Mouse (Mus musculus) CH12.LX (cell line): ENCODE data around the gene Gstm5. TPM values are rescaled to one million over a fixed set of nuclear protein-coding genes. Genes with fewer than 3 reads are reported as not detected.
A peak's percentile ranks its signal among the peaks of the same experiment; 100 is the strongest.
"Not testable (repeated sequence)": the region's sequence is repeated elsewhere in the genome, so short reads cannot be mapped to it uniquely, and the experiment has no call there.

Experiments used
- DNase-seq: peaks from one replicate; pipeline ENCODE4 v3.0.0-alpha.2; 2013; ENCODE audit errors: extremely low read depth
- H3K27ac ChIP-seq: 2 replicates; pipeline ENCODE4 v1.5.1; 2012; ENCODE audit warnings: low read depth, mild to moderate bottlenecking, control low read depth, moderate library complexity; ENCODE audit not compliant: insufficient read depth
- H3K27me3 ChIP-seq: replicated peaks from 2 replicates; pipeline ENCODE3; 2012; ENCODE audit warnings: inconsistent platforms
- H3K36me3 ChIP-seq, 2 experiments: replicated peaks in 1 of 2; 2 replicates each; pipeline versions ENCODE3 to v1.6.1; 2012; ENCODE audit warnings: inconsistent platforms in 1 of 2, low read length in 1 of 2, mild to moderate bottlenecking in 1 of 2, mixed read lengths in 1 of 2, moderate library complexity in 1 of 2; ENCODE audit not compliant: control insufficient read depth in 1 of 2, insufficient read depth in 1 of 2
- H3K4me1 ChIP-seq, 2 experiments: 2 replicates each; pipeline ENCODE4 v1.6.1; 2012; ENCODE audit warnings: inconsistent platforms in 1 of 2, moderate library complexity in 1 of 2; ENCODE audit not compliant: insufficient read depth in 2 of 2, control insufficient read depth in 1 of 2
- H3K4me2 ChIP-seq: 2 replicates; pipeline ENCODE4 v1.6.1; 2012; ENCODE audit warnings: low read depth, mild to moderate bottlenecking, control low read depth; ENCODE audit not compliant: poor library complexity, insufficient read depth, severe bottlenecking
- H3K4me3 ChIP-seq, 3 experiments: fragments of 150-350 bp in 1 of 3; sonication (generic) in 1 of 3; replicated peaks in 1 of 3; 2 replicates each; pipeline versions ENCODE3 to v1.5.1; 2011 to 2012; ENCODE audit warnings: low read depth in 2 of 3, low read length in 2 of 3, mild to moderate bottlenecking in 2 of 3, moderate library complexity in 2 of 3, control low read depth in 1 of 3, improper control_type of control experiment in 1 of 3, inconsistent platforms in 1 of 3, mixed read lengths in 1 of 3; ENCODE audit not compliant: poor library complexity in 1 of 3
- H3K79me2 ChIP-seq: replicated peaks from 2 replicates; pipeline ENCODE4 v1.6.1; 2012; ENCODE audit warnings: mild to moderate bottlenecking, moderate library complexity; ENCODE audit not compliant: control insufficient read depth, poor library complexity, insufficient read depth, severe bottlenecking; ENCODE audit errors: extremely low read depth
- H3K9ac ChIP-seq: 2 replicates; pipeline ENCODE4 v1.6.1; 2012; ENCODE audit warnings: low read depth, mild to moderate bottlenecking, control low read depth, moderate library complexity; ENCODE audit not compliant: insufficient read depth
- H3K9me3 ChIP-seq: replicated peaks from 2 replicates; pipeline ENCODE3; 2012; ENCODE audit warnings: low read length, inconsistent platforms, mixed read lengths
- BHLHE40 ChIP-seq: IDR thresholded peaks from 2 replicates; pipeline ENCODE4 v1.6.1; 2011; ENCODE audit warnings: mild to moderate bottlenecking, low read depth, low read length, improper control_type of control experiment
- CHD2 ChIP-seq: IDR thresholded peaks from 2 replicates; pipeline ENCODE4 v1.6.1; 2011; ENCODE audit warnings: low read length, improper control_type of control experiment
- CTCF ChIP-seq, 2 experiments: IDR thresholded peaks in 1 of 2; conservative IDR thresholded peaks in 1 of 2; 2 replicates each; pipeline ENCODE4 v1.5.1; 2011 to 2012; ENCODE audit warnings: low read depth in 2 of 2, low read length in 2 of 2, improper control_type of control experiment in 1 of 2, inconsistent platforms in 1 of 2, mild to moderate bottlenecking in 1 of 2, moderate library complexity in 1 of 2
- E2F4 ChIP-seq: IDR thresholded peaks from 2 replicates; pipeline ENCODE4 v1.6.1; 2011; ENCODE audit warnings: low read depth, low read length, improper control_type of control experiment; ENCODE audit not compliant: insufficient replicate concordance
- ELF1 ChIP-seq: IDR thresholded peaks from 2 replicates; pipeline ENCODE4 v1.6.1; 2014; ENCODE audit warnings: low read depth, mild to moderate bottlenecking, inconsistent platforms, low read length, improper control_type of control experiment
- ETS1 ChIP-seq: conservative IDR thresholded peaks from 2 replicates; pipeline ENCODE4 v1.6.1; 2012; ENCODE audit warnings: low read depth, mild to moderate bottlenecking, inconsistent platforms, low read length, improper control_type of control experiment, moderate library complexity
- HCFC1 ChIP-seq: IDR thresholded peaks from 2 replicates; pipeline ENCODE4 v1.6.1; 2012; ENCODE audit warnings: low read depth, mild to moderate bottlenecking, inconsistent platforms, low read length, improper control_type of control experiment
- JUN ChIP-seq: IDR thresholded peaks from 2 replicates; pipeline ENCODE4 v1.6.1; 2011; ENCODE audit warnings: low read depth, mild to moderate bottlenecking, low read length, improper control_type of control experiment, moderate library complexity; ENCODE audit not compliant: insufficient read depth
- KAT2A ChIP-seq: IDR thresholded peaks from 2 replicates; pipeline ENCODE4 v1.6.1; 2012; ENCODE audit warnings: low read length, improper control_type of control experiment, inconsistent platforms; ENCODE audit not compliant: insufficient replicate concordance
- MAFK ChIP-seq: IDR thresholded peaks from 2 replicates; pipeline ENCODE4 v1.6.1; 2011; ENCODE audit warnings: low read length, improper control_type of control experiment; ENCODE audit not compliant: insufficient replicate concordance
- MAX ChIP-seq: IDR thresholded peaks from 2 replicates; pipeline ENCODE4 v1.6.1; 2011; ENCODE audit warnings: low read length, improper control_type of control experiment
- MAZ ChIP-seq: IDR thresholded peaks from 2 replicates; pipeline ENCODE4 v1.6.1; 2012; ENCODE audit warnings: low read depth, mild to moderate bottlenecking, inconsistent platforms, low read length, improper control_type of control experiment, moderate library complexity
- MEF2A ChIP-seq: IDR thresholded peaks from 2 replicates; pipeline ENCODE4 v1.6.1; 2014; ENCODE audit warnings: low read depth, mild to moderate bottlenecking, inconsistent platforms, low read length, improper control_type of control experiment, borderline replicate concordance
- NELFE ChIP-seq: IDR thresholded peaks from 2 replicates; pipeline ENCODE4 v1.6.1; 2011; ENCODE audit warnings: low read depth, low read length, improper control_type of control experiment
- NRF1 ChIP-seq: IDR thresholded peaks from 2 replicates; pipeline ENCODE4 v1.6.1; 2014; ENCODE audit warnings: low read depth, mild to moderate bottlenecking, inconsistent platforms, low read length, improper control_type of control experiment, moderate library complexity
- PAX5 ChIP-seq: IDR thresholded peaks from 2 replicates; pipeline ENCODE4 v1.6.1; 2012; ENCODE audit warnings: low read length, inconsistent platforms, mixed read lengths
- RAD21 ChIP-seq: IDR thresholded peaks from 2 replicates; pipeline ENCODE4 v1.6.1; 2011; ENCODE audit warnings: low read depth, mild to moderate bottlenecking, low read length, improper control_type of control experiment, moderate library complexity
- SIN3A ChIP-seq: IDR thresholded peaks from 2 replicates; pipeline ENCODE4 v1.6.1; 2012; ENCODE audit warnings: low read length, improper control_type of control experiment, inconsistent platforms
- SMC3 ChIP-seq: IDR thresholded peaks from 2 replicates; pipeline ENCODE4 v1.6.1; 2011; ENCODE audit warnings: low read depth, low read length, improper control_type of control experiment
- TBP ChIP-seq: conservative IDR thresholded peaks from 2 replicates; pipeline ENCODE4 v1.6.1; 2011; ENCODE audit warnings: low read depth, low read length, improper control_type of control experiment
- TCF12 ChIP-seq: IDR thresholded peaks from 2 replicates; pipeline ENCODE4 v1.6.1; 2014; ENCODE audit warnings: low read depth, mild to moderate bottlenecking, inconsistent platforms, low read length, improper control_type of control experiment
- USF1 ChIP-seq: IDR thresholded peaks from 2 replicates; pipeline ENCODE4 v1.6.1; 2014; ENCODE audit warnings: low read depth, mild to moderate bottlenecking, inconsistent platforms, low read length, improper control_type of control experiment
- dilution Hi-C: fragments of 300-500 bp; cut with MboI; formaldehyde crosslinking; loops from 2 replicates; pipeline ENCODE4 v1.14.3; 2020; ENCODE audit warnings: low sequenced_read_pairs; ENCODE audit not compliant: extremely low pct_unique_long_range_greater_than_20kb, extremely low pct_ligation_motif_present
- in situ Hi-C: fragments of 300-500 bp; cut with MboI; formaldehyde crosslinking; loops from 3 replicates; pipeline ENCODE4 v1.14.3; 2019; ENCODE audit warnings: low sequenced_read_pairs, low pct_ligation_motif_present, low pct_unique_long_range_greater_than_20kb, mixed read lengths
- polyA plus RNA-seq: library from polyadenylated mRNA; unstranded; fragments of >175 nt; gene quantifications from 2 replicates; pipeline ENCODE4 v1.2.1, GENCODE M21; 2012; ENCODE audit warnings: low read depth; ENCODE audit not compliant: insufficient read length
- total RNA-seq, 2 experiments: library from RNA; depleted of rRNA; stranded (reverse); fragments of 300-350 nt in 1 of 2; fragments of >200 nt in 1 of 2; gene quantifications; 2 replicates each; pipeline ENCODE4 v1.2.3; 2012 to 2014

The Gstm5 gene
- total and polyA plus RNA-seq, 3 experiments, result 2.2 to 4.9 (median 4.2) TPM

DNA sequence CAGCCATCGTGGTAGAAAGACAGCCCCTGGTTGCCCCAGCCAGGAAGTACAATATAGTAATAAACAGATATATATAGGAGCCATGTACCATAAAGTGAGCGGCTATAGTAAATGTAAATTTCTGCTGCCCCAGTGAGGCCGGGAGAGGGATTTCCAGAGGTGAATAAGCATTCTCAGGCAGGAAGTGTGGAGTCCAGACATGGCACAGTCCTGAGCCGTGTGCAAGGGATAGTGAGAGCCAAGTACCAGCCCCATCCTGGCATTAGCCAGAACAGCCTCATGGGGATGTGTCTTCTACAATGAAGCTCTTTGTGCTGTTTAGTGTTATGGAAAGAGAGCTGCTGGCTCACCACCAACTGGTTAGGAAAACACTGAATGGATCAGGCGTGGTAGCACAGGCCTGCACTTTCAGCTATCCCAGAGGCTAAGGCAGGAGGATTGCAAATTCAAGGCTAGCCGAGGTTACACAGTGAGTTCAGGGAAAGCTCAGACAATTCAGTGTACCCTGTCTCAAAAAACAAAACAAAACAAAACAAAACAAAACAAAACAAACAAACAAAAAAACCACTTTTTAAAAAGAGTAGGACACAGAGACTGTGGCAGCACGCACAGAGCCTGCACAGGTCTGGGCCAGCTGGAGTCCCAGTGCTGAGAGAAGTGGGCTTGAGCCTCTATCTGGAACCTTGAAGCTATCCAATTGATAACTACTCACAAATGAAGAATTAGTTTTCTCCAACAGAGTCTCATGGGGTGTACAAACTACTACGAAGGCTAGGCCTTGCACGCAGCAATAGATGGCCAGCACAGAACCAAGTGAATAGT is 7.7 kb upstream of the Gstm5 start:
- TF ChIP-seq CHD2 (no peak), MEF2A (no peak), TBP (no peak), E2F4 (no peak), CTCF (conservative IDR thresholded peaks at IDR 0.05 in 1 of 2, IDR thresholded peaks at IDR 0.05 in 1 of 2; ENCODE audit: low read depth in 2 of 2, low read length in 2 of 2) (no peak), SMC3 (no peak), ELF1 (no peak), TCF12 (no peak), NELFE (no peak), BHLHE40 (no peak), JUN (no peak), ETS1 (no peak)
- dilution Hi-C loops, result no loop called here

GRCm38 (mm10) chr3:107889236-107889635 is 6.4 kb upstream of the Gstm5 start:
- H3K27me3 ChIP-seq, H3K4me2 ChIP-seq, H3K4me3 ChIP-seq, H3K9me3 ChIP-seq, H3K9ac ChIP-seq, H3K79me2 ChIP-seq, H3K27ac ChIP-seq, dilution Hi-C loops, H3K36me3 ChIP-seq, DNase-seq, in situ Hi-C loops, H3K4me1 ChIP-seq: not testable (repeated sequence)

More for the DNA sequence above, 7.7 kb upstream of the Gstm5 start:
- H3K4me3 ChIP-seq, result no peak overlapping the region
- no peak overlapping the region for H3K4me2 ChIP-seq
- no peaks in the 10 kb centered on the region for H3K36me3 ChIP-seq
- no peaks in the 10 kb centered on the region for H3K4me1 ChIP-seq
- peaks cover 15% of the 10 kb centered on the region for H3K27me3 ChIP-seq
- H3K79me2 ChIP-seq, result no peaks in the 10 kb centered on the region
- no peaks in the 10 kb centered on the region for H3K9me3 ChIP-seq
- DNase-seq, result no peak
- in situ Hi-C loops, result no loop called here
- no peak overlapping the region for H3K27ac ChIP-seq
- no peak overlapping the region for H3K9ac ChIP-seq

GRCm38 (mm10) chr3:107895194-107895719 is 364 bp upstream of the Gstm5 start:
- Histone ChIP-seq H3K4me3 (peak overlapping the region; percentile 14 to 35 (median 15)), H3K27me3 (peaks cover 18% of the 10 kb centered on the region), H3K4me1 (peaks cover 3% of the 10 kb centered on the region in 2 experiments; a peak in 3 of 4 replicates), H3K4me2 (peak overlapping the region; percentile 79), H3K79me2 (no peaks in the 10 kb centered on the region), H3K36me3 (no peaks in the 10 kb centered on the region), H3K27ac (no peak overlapping the region), H3K9me3 (no peaks in the 10 kb centered on the region), H3K9ac (no peak overlapping the region)
- no peak for DNase-seq
- in situ Hi-C loops (no loop called here), dilution Hi-C loops (no loop called here)
- no peak for TF ChIP-seq MAFK
- no peak for TF ChIP-seq JUN
- no peak for TF ChIP-seq KAT2A
- no peak for TF ChIP-seq BHLHE40
- TF ChIP-seq NRF1, result no peak
- no peak for TF ChIP-seq PAX5
- no peak for TF ChIP-seq CHD2
- no peak for TF ChIP-seq MEF2A
- TF ChIP-seq HCFC1, result no peak
- TF ChIP-seq MAX, result no peak
- TF ChIP-seq MAZ, result no peak
- TF ChIP-seq NELFE, result no peak
- TF ChIP-seq E2F4, result no peak
- no peak for TF ChIP-seq SIN3A
- TF ChIP-seq CTCF (conservative IDR thresholded peaks at IDR 0.05 in 1 of 2, IDR thresholded peaks at IDR 0.05 in 1 of 2; ENCODE audit: low read depth in 2 of 2, low read length in 2 of 2), result no peak
- TF ChIP-seq TBP, result no peak
- no peak for TF ChIP-seq RAD21
- TF ChIP-seq USF1, result no peak
